Mouse (Mus musculus) cerebellum, adult 18-20 months (tissue): ENCODE results near the gene Pold1.
A peak's percentile ranks its signal among the peaks of the same experiment; 100 is the strongest.

ENCODE experiments used
- DNase-seq, 2 experiments: peaks; one replicate each; pipeline ENCODE4 v3.0.0; 2021

Pold1 gene

GRCm38 (mm10) chr7:44548497-44549087 is at the start of gene Pold1:
TSS of gene Pold1 (minus strand) at chr7:44548849.
- peak; percentile 99 to 100 for DNase-seq

DNA sequence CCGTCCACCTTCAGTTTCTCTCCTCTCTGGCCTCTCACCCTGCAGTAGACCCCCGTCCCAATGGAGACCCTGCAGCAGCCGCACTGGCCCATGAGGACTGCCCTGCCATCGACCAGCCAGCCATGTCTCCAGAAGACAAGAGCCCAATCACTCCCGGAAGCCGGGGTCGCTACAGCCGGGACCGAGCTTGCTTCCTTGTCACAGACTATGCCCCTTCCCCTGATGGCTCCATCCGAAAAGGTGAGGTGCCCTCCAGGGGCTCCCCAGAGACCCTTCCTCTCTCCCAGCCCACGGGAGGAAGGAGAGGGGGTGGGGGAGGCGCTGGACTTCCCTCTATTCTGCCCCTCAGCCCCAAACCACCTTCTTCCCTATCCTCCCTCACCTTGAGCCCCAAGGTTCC is 49.7 kb upstream of the Pold1 start:
- DNase-seq = no peak

- DNase-seq = no peak
These were observed 49.0 kb upstream of the Pold1 start for GRCm38 (mm10) chr7:44597666-44598065.

GRCm38 (mm10) chr7:44596996-44597538 is 48.4 kb upstream of the Pold1 start:
- DNase-seq = peak in 1 of 2 experiments; percentile 40

GRCm38 (mm10) chr7:44596051-44596450 is 47.4 kb upstream of the Pold1 start:
- peak in 1 of 2 experiments; percentile 45 for DNase-seq

- peak in 1 of 2 experiments; percentile 51 for DNase-seq
These were observed 46.5 kb upstream of the Pold1 start for GRCm38 (mm10) chr7:44595131-44595561.

DNA sequence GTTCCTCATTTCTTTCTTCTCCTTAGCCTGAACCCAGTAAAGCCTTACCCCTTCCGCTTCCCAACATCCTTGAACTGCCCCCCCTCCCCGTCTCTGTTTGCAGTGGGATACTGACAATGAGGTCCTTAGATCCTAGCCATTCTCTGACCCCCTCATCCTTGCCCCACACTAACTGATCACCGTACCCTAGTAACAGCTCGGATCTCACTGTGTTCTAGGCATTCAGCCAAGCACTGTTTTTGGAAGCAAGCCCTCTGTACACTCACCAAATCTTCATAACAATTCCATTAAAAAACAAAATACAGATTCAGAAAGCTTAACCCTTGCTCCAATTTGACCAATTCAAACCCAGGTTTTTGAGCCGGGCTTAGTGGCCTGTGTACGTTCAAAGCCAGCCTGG is 45.6 kb upstream of the Pold1 start:
- peak; percentile 85 to 89 for DNase-seq

DNA sequence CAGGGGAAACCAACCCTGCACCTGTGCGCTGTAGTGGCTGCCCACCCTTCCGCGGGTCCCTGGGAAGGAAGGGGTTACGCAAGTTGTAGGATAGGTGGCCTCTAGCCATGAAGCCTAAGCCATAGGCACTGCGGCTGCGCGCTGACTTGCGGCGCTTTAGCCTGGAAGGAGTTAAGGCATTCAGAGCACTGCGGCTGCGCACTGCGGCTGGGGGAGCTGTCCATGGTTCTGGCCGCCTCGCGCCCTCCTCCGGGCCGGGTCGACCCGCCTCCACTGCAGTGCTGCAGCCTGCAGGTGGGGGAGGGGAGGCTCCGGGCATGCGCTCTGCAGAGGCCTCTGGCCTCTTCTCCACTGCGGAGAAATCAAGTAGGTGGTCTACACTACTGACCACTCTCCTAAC is 45.1 kb upstream of the Pold1 start:
- peak; percentile 98 for DNase-seq

DNA sequence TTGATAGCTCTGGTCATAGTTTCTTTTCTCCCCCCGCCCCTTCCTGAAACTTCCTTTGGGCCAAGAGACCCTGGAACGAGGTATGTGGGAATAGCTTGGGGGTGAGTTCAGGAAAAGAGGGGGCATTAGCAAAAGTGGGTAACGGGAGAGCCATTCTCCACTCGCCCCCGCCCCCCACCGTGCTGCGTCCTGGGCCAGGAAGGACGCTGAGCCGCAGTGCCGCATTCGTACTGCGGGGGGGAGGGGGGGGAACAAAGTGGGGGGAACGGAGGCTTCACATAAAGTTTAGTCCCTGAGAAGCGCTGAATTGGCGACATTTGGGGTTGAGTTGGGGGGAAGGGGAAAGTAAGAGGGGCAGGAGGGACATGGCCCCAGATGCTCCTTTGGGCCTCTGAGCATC is 44.4 kb upstream of the Pold1 start:
- peak in 1 of 2 experiments; percentile 59 for DNase-seq

DNA sequence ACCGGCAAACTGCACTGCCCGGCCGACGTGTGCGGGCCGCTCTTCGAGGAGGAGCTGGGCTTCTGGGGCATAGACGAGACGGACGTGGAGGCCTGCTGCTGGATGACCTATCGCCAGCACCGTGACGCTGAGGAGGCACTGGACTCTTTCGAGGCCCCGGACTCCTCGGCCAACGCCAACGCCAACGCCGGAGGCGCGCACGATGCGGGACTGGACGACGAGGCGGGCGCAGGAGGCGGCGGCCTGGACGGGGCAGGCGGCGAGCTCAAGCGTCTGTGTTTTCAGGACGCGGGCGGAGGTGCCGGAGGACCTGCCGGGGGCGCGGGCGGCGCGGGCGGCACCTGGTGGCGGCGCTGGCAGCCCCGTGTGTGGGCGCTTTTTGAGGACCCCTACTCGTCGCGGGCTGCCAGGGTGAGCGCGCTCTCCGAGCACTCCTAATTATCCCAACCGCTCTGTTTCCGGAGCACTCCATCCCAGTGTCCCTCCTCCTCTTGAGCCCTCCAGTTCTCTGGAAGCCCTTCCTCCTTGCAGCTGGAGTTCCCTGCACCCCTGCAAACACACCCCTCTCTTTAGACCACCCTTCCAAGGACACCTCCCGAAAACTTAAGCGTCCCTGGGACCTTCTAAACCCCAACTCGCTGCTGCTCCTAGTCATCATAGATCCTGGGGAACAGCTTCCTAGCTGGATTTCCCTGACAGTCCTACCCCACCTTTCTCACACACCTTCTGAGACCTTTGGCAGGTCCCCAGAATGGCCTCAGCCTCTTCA is 42.9 kb upstream of the Pold1 start:
- DNase-seq = peak; percentile 52 to 71

DNA sequence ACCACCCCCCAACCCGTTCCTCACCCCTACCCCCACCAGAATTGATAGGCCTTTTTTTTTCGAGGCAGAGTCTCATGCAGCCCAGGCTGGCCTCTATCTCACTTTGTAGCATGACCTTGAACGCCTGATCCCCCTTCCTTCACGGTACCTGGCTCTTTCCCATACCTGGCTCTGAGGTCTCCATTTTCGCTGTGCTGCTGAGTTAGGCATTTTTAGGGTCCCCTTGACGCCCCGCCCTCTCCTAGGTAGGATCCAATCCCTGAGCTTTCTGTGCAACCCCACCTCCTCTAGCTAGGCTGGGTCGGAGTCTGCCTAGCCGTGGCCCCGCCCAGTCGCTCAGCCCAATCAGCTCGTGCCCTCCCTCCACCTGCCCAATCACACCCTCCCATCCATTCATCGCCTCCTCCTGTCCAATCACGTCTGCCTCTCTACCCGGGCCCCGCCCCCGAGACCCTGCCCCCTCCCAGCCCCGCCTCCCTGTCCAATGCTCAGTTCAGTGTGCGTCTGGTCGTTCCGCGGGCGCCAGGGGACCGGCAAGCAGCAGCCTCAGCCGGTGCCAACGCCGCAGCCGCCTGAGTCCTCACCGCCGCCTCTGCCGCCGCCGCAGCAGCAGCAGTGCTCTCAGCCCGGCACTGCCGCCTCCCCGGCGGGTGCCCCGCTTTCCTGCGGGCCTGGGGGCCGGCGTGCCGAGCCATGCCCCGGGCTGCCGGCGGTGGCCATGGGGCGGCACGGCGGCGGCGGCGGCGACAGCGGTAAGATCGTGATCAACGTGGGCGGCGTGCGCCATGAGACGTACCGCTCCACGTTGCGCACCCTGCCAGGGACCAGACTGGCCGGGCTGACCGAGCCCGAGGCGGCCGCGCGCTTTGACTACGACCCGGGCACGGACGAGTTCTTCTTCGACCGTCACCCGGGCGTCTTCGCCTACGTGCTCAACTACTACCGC is 42.0 kb upstream of the Pold1 start, which contains the start of gene Kcnc3:
Gene Kcnc3, plus strand, starts transcription at position 263 of the 946 bp plus-strand sequence.
- DNase-seq = peak; percentile 95 to 99

DNA sequence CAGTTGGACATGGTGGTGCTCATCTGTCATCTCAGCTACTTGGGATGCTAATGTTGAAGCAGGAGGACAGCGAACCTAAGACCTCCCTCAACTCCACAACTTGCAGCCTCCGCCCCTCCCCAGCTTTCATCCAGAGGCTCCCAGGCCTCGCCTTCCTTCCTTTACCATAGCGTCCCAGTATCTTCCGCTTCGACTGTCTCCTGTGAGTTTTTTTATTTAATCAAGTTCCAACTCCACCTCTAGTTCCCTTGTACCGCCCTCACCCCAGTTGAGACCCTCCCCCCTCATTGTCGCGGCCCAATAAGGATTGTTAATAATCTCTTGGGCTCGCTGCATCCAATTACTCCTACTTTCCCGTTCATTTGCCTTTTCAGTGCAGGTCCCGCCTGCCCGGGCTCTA is 41.3 kb upstream of the Pold1 start:
- peak; percentile 54 to 55 for DNase-seq

- DNase-seq = peak; percentile 96 to 99
These were observed 40.5 kb upstream of the Pold1 start for GRCm38 (mm10) chr7:44589149-44589548.

DNA sequence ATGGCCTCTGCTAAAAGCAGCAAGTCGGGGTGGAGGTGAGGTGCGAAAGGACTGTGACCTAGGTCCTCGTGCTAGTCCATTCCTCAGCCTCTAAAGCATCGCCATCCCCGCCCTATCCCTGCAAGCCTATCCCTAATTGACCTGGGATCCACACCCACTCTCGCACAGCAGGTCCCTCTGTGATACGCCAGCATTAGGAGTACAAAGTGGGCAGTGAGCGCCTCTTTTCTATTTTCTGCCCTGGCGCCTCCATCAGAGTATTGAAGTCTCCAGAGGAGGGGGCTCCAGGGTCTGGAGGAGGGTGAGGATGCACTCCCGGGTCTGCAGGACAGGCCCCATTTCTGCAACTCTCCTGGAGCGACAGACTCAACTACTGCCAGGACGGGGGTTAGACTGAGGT is 39.7 kb upstream of the Pold1 start:
- DNase-seq = peak; percentile 54 to 61

GRCm38 (mm10) chr7:44587676-44588075 is 39.0 kb upstream of the Pold1 start:
- peak in 1 of 2 experiments; percentile 19 for DNase-seq

DNA sequence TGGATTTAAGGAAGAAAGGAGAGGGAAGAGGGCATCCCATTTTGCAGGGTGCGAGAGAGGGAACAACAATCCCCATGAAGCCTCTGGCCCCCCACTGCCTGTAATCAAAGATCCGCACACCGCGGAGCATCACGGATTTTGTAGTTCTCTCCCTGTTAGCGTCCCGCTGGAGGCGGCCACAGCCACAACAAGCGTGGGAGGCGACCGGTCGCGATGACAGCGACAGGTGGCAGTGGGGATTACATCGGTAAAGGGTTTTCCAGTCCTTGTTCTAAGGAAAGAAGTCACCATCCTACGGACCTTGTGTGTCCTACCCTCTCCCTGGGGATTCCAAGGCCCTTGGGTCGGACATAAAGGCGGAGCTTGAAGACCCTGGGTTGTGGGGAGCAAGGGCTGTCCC is 38.3 kb upstream of the Pold1 start:
- peak; percentile 89 to 95 for DNase-seq

DNA sequence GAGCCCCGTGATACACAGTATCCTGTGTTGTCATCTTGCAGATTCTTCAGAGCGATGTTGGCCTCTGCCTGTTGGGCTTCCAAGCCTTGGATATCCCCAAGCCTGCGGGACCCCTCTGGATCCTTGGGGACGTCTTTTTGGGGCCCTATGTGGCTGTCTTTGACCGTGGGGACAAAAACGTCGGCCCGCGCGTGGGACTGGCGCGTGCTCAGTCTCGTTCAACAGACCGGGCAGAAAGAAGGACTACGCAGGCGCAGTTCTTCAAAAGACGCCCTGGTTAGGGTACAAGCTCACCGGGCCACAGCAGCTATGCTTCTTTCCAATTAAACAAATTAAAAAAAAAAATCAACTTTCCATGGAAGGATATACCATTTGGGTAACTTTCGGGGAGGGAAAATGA is 37.9 kb upstream of the Pold1 start:
- peak; percentile 85 to 86 for DNase-seq

DNA sequence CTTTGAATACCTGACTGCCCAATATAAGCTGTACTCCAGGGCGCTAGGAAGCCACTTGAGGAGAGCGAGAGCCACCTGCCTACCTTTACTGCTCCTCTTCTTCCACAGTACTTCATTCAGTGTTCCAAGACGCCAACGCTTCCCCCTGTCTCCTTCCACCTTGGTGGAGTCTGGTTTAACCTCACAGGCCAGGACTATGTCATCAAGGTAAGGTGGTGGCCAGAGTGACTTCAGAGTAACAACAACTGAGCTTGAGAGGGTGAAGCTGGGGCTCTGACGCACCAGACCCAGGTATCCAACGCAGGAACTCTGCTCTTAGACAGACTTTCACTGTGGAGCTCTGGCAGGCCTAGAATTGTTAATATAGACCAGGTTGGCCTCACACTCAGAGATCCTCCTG is 37.0 kb upstream of the Pold1 start:
- no peak for DNase-seq

- no peak for DNase-seq
These were observed 36.3 kb upstream of the Pold1 start for GRCm38 (mm10) chr7:44584921-44585320.

DNA sequence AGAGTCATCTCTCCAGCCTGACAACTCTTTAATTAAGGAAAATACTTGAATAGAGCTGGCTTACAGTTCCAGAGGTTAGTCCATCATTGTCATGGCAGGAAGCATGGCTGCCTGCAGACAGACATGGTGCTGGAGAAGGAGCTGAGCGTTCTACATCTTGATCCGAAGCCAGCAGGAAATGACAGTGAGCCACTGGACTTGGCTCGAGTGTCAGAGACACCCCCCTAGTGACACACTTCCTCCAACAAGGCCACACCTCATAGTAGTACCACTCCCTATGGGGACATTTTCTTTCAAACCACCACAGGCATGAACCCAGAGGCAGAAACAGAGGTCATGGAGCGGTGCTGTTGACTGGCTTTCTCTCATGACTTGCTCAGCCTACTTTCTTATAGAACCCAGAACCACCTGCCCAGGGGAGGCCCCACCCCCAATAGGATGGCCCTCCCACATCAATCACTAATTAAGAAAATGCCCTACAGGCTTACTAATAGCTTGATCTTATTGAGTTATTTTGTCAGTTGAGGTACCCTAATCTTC is 35.7 kb upstream of the Pold1 start:
- DNase-seq = no peak

- DNase-seq = no peak
These were observed 34.5 kb upstream of the Pold1 start for GRCm38 (mm10) chr7:44583146-44583545.

DNA sequence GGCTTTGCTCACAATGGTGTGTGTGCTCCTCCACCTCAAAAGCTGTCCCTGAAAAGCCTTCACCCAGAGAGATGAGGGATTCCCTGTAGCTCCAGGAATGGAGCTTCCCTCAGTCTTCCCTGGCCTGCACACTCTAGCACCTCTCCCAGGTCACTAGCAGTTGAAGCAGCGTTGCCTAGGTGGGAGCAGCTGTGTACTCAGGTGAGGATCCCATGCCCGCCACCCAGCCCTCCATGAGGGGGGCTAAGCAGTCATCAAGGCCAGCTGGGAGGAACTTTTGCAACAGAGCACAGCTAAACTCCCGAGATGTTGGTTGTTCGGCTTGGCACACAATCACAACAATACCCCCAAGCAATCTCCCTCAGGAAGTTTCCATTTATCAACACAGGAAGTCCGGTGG is 34.1 kb upstream of the Pold1 start:
- no peak for DNase-seq

- no peak for DNase-seq
These were observed 33.0 kb upstream of the Pold1 start for GRCm38 (mm10) chr7:44581637-44582036.
